Mouse (Mus musculus) spleen, postnatal 4 days (tissue): ENCODE measurements around the gene Trank1.

Source experiments
- DNase-seq, 2 experiments: peaks; one replicate each; pipeline ENCODE4 v3.0.0; 2022; ENCODE audit warnings: low spot score in 2 of 2

Trank1 gene

DNA sequence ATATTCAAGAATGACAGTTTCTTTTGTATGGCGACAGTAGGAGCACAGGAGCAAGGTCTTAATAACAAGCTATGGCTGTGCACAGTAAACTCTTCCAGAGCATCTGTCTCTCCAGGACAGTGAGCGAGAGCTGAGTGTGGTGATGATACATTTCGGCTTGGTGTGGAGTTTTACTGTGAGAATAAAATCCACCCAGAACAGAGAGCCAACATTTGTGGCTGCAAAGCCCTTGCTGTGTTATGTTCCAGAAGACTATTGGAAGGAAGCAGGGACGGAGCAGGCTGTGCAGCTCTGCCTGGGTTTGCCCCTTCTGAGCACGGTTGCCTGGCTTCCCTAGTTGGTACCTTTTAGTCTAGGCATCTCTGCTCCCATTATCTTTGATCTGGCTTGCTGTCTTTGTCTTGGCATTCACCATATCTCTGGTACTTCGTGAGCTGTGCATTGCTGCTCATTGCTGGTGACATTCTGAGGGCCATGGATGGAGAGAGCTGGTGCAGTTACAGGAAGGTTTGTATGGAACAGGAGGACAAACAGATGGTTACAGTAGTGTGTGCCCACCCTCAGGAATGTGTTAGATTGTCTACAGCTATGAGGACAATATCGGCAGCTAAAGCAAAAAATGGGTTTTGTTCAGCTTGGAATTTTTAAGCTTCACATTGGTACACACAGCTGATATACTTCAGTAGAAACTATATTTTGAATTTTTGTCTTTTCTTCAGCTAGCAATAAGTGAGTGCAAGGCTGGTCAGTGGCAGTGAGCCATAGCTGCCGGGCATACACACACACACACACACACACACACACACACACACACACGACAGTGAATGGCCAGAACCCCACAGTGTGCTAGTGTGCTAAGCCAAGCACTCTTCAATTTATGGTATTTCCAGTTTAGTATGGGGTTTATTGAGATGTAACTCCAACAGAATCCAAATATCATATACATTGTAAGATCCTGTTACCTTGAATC, 69.8 kb downstream of the Trank1 start:
- DNase-seq = no peak

DNA sequence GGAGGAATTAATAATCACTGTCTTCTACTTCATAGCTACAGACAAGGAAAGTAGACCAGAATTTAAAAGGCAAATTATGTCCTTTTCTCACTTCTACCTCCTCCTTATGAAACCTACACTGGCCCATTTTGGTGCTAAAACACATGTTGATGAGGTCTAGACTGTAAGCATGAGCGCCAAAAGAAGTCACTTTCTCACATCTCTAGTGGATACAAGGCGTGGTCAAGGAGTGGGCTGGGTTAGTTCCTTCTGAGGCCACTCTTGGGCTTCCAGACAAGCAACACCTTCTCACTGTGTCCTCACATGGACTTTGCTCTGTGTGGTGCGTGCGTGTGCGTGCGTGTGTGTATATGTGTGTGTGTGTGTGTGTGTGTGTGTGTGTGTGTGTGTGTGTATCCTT, 70.9 kb downstream of the Trank1 start:
- no peak for DNase-seq

DNA sequence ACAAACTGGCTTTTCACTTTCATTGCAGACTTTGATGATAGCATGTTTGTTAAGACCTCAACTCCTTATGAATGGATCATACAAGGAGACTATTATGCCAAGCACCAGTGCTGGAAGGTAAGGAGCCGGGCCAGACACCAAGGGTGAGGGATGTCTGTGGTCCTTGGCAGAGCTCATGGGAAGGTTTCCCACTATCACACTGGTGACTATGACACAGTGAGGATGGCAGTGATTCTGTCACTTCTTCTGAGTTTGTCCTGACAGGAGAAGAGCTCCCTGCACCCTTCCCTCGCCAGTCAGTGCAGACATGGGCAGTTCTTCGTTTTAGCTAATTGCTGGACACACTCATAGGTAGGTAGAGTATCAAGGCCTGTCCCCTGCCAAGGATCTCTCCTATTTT, 71.5 kb downstream of the Trank1 start:
- no peak for DNase-seq

DNA sequence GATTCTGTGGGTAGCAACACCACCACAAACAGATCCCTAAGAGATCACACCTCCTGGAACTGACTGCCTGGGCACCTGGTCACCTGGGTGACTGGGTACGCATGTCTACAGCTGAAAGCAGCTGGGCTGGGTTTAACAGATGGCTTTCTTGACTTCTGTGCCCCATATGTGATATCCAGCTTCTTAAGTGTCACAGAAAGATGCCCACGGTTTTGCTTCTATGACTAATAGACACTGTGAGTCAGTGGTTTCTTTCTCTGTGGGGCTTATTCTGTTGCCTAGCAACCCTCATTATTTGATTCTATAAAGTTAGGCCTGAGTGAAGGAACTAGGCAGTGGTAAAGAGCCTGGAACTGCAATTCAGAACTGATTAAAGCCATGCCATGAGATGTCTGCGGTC, 72.2 kb downstream of the Trank1 start:
- DNase-seq = no peak

DNA sequence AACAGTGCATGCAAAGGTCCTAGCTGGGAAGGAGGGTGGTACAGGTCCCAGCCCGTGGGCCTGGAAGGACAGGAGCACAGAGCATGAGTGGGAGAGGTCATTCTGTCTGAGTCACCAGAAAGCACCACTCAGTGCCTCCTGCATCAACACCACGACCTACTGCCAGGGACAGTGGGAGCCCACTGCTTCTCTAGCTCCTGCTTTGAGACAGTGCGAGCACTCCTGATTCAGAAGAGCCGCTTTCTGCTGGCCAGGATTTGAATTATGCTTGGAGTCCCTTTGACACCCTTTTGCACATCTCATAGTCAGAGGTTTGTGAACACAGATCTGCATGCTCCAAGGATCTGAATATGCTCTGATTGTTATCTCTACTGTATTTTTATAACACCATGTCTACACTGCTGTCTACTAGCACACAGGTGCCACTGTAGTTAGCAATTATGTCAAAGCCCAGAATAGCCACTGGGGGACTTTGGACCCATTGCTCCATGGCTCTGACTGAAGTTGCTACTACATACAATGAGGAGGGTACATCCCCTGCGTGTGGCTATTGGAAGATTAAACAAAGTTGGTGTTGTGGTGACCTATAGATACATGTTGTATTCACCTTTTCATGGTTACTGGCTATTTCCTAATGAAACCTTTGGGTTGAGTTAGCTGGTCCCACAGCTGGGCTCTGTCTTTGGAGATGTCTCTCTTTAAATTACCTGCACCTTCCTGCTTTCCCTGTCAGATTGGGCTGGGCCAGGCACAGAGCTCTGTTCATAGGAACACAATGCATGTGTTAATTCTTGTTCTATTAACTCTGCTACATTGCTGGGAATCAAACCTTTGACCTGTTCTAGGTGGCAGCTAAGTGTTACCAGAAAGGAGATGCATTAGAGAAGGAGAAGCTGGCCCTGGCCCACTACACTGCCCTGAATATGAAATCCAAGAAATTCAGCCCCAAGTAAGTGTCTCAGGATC, 74.3 kb downstream of the Trank1 start:
- no peak for DNase-seq

DNA sequence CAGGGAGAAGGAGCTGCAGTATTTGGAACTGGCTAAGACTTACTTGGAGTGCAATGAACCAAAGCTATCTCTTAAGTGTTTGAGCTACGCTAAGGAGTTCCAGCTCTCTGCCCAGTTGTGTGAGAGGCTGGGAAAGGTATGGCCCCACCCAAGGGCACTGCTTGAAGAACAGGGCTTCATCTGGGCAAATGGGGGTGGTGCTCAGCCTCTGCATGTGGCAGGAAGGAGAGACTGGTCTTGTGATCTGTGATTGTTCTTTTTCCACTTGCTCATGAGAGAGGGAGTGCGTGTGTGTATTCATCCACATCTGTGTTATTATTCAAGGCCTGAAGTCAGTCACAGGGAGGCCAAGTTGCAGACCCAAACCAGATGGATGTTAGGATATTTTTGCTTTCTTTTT, 75.0 kb downstream of the Trank1 start:
- DNase-seq = no peak

DNA sequence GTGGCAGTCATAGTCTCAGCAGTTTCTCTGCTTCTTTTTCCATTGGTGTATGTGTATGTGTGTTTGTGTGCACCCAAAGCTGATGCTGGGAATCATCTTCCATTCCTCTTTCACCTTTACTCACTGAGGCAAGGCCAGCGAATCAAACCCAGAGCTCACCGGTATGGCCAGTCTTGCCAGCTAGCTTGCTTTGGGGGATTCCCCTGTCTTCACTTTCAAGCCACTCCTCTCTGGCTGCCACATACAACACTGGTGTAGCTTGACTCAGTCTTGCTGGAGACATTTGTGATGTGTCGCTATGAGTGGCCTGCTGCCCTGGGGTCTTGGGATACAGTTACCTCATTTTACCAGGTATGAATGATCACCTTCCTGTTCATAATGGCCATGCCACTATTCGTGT, 76.0 kb downstream of the Trank1 start:
- DNase-seq = no peak

DNA sequence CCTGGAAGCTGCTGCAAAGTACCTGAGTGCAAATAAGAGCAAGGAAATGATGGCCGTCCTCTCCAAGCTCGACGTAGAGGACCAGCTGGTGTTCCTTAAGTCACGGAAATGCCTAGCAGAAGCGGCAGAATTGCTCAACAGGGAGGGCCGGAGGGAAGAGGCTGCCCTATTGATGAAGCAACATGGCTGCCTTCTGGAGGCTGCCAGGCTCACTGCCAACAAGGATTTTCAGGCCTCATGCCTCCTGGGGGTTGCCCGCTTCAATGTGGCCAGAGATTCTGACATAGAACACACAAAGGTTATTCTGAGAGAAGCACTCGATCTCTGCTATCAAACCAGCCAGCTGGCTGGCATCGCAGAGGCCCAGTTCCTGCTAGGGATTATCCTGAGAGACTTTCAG, 78.5 kb downstream of the Trank1 start:
- DNase-seq = no peak

DNA sequence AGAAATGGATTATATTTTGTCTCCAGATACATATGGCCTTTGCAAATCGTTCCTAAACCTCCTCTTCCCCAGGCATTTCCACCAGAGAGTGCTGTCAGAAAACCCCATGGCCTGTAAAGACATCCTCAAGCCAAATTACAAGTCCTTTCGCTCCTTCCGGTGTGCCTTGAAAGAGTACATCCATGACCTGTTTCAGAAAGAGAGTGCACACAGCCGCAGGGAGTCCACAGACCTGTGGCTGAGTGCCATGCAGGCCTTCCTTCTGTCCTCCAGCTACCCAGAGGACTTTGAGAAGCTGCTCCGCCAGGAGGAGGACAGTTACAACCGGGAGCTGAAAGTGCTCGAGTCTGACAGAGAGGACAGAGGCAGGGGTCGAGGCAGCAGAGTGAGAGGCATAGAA, 79.5 kb downstream of the Trank1 start:
- no peak for DNase-seq

DNA sequence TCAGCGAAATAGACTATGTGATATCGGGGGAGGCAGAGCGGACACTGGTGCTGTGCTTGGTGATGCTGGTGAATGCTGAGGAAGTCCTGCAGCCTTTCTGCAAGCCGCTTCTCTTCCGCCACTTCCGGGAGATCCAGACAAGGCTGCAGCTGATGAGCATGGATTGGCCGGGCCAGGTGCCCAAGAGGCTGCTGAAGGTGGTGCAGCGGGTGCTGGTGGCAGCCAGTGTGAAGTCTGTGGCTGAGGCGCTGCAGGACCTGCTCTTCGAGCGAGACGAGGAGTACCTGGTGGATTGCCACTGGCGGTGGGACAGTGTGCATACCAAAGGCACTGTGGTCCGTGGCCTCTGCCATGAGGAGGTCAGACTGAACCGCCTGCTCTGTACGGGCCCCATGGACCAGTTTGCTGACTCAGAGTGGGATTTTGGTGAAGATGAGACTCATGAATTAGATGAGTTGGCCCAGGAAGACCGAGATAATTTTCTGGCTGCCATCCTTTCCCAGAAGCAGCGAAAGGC, 80.4 kb downstream of the Trank1 start:
- no peak for DNase-seq

DNA sequence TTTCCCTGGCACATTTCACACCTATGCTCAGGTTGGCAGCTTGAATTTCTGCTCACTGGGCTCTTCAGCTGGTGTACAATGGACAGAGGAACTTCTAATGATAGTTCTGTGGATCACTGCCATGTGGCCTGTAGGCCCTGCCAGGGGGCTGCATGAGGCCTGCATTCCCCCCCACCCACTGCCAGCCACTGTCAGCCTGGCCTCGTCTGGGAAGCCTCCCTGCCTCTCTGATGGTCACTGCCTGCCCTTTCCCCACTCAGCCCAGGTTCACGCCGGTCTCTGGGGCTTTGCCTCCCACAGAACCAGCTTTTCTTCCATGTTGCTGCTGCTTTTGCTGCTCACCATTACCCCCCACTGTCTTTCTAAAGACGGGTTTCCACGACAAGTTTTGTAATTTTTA, 83.7 kb downstream of the Trank1 start:
- DNase-seq = no peak

DNA sequence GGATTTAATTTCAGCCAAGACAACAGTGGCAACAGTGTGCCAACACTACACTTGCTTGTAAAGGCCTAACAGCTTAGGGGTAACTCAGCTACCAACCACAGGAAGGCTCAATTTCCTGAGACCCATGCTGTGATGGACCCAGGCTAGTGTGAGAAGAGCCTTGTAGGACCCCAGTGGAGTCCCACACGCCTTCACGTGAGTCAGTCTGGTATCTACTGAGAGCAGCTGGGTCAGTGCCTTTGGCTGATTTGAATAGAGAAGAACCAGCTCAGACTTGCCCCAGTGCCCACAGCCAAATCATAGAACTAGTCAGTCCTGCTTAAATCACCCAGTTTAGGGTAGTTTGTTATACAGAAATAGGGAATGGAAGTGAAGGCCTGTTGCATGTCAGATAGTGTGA, 86.5 kb downstream of the Trank1 start:
- DNase-seq = no peak

DNA sequence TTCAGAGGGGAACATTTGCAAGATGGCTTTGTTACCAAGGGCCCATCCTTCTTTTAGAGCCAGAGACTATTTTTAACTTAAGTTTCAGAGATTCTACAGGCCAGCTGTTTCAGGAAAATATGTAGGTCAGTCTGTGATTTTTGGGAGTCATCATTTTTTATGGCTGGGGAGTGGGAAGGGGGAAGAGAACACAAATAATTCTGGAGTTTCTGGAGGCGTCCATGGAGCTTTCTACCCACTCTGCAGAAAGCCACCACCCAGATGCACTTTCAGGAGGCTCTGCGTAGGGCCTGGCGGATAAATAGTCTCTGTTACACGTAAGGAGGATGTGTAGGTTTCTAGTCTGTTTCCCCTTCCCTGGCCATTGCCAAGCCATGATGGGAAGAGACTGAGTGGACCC, 88.5 kb downstream of the Trank1 start:
- DNase-seq = no peak

DNA sequence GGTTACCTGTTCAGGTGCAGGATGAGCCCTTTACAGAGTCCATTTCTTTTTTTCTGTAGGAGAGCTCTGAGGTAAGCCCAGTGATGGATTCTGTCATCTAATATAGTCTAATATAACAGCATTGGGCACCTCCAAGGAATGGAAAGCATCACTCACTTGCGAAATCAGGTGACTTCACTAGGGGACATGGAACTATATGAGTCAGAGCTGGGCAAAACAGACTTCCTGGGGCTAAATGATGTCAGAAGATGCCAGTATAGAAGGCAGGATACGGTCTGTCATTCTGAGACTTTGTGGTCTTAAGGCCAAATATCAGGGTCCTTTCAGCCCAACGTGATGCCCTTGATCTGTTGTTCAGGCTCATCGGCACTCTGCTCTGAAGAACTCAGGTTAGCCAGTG, 91.6 kb downstream of the Trank1 start:
- no peak for DNase-seq

DNA sequence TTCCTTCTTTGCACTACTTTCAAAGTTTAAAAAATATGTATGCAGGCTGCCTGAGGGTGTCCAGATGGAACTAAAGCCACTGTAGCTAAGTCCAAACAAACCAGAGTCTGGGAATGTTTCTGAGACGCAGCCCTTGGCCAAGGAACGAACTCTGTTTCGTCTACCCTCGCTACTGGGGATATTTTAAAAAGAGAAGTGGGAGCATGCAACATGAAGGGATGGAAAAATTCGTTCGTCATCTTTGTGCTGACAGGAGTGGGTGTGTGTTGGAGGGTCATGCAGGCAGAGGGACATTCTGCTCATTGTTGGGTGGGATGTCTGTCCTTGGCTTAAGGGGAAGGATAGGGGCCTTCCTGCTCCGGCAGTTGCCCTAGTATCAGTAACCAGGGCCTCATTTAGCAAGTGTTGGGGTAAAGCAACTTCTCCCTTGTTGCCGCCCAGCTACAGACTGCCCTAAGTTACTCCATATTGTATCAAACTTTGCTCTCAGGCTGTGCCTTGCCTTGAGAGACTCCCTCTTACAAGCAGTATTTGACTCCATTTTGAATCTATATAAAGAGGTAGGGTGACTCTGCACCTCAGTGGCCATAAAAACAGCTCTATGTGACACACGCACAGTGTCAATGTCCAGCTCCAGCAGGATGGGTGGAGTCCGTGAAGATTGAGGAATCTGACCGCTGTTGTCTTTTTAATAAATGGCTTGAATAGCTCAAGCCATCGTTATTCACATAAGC, 93.0 kb downstream of the Trank1 start:
- DNase-seq = no peak

DNA sequence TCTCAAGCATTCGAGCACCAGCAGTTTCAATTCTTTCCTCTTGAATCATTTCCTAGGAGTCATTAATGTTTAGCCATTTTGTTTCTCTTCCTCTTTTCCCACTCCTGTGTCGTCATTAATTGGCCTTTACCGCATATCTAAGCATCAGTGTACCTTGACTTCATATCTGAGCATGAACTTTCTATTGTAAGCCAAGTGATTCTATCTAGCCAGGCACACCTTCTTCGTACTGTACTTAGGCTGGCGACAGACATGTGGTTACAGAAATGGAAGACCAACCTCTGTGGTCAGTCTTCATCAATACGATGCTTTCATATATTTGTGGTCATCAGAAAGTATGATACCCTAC, 93.5 kb downstream of the Trank1 start:
- no peak for DNase-seq

DNA sequence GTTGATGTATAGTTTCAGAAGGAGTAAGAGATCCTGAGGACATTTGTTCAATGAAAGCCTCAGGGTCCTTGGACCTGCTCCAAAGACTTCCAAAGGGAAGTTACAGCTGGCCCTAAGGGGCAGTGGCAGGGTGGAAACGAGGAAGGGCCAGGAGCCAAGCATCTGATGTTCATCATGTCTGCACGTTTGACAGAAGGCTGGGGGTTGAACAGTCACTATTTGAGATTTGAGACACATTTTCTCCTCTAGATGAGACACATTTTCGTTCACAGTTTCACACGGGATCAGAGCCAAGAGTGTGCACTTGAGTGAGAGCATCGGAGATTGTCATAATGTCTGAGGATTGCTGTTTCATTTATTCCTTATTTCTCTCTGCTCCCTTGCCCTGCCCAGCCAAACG, 96.5 kb downstream of the Trank1 start:
- no peak for DNase-seq

DNA sequence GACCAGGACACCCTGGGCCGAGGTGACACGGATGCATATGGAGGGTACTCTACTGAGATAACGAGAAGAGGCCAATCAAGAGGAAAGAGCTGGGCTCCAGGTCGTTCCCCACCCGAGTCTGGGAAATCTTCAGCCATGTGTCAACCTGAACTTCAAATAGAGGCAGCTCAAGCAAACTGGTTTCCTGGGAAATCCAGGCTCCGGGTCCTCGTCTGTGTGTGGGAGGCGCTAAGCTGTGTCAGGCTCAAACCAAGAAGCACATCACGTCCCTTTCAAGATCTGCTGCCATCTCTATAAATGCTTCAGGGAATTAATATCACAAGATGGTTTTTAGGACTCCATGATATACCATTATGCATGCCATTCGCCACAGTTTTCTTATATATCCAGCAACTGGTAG, 96.9 kb downstream of the Trank1 start:
- no peak for DNase-seq

DNA sequence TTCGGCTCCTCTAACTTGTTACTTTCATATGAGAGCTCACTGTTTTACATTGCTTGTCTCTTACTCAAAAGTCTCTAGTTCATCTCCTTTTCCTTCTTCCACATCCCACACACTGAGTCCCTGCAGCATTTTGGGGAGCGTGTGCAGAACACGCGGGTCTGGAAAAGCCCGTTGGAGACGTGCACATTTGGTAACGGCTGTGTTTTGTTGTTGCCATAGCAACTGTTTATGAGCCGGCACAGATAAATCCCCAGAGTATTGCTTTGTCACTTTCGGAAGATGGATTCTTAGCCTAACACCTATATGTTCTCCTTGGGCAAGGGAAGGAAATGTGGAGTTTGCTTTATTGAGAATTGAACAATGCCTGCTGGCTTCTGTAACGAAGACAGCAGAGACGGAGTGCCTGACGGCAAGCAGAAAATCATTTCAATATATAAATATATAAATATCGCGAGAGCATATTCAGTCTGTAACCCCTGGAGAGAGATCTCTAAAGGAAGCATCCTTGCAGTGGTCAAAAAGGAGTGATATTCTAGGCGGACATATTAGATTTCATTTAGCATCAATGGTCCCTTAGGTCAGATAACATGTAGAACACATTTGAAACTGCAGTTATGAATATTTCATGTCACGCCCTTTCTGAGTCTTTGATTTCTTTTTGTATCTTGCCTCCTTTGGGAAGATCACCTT, 101.1 kb downstream of the Trank1 start:
- DNase-seq = no peak

DNA sequence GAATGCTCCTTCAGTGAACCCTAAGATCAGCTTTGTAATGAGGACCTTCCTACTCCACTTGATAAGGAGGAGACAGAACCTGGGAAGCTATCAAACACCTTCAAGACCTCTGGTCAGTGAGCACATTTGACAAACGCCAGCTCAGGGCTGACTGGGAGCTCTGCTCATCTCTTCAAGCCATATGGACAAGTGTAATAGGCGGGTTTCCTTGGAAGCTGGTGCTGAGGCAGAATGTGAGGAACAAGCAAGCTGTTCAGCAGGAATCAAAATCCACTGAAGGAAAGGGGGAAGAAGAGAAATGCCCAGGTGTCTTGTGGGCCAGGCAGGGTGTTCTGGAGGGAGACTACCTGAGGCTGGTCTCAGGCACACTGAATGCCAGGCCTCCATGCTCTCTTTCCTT, 110.3 kb downstream of the Trank1 start:
- no peak for DNase-seq

DNA sequence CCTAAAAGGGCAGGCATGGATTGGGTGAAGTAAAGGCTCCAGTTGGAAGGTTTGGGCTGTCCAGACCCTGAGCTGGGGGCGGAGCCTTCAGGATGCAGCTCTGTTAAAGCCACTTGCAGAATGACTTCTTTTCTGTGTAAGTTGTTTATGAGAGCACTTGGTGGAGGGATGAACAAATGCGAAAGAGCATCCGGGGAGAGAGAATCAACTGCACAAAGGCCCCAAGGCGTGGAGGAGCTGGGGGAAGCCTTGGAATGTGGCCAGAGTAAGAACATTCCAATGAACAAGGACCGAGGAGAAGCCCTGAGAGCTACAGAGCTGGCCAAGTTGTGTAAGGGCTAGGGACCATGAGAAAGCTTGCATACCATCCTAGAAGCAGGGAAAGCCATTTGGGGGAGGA, 111.0 kb downstream of the Trank1 start:
- DNase-seq = no peak
